Mouse (Mus musculus): ENCODE measurements around the gene Zswim9.

- TF ChIP-seq CTCF (IDR thresholded peaks at IDR 0.05; ENCODE audit: borderline replicate concordance, insufficient read depth, low read depth, low read length) (no peak), POLR2A (IDR thresholded peaks at IDR 0.05; ENCODE audit: borderline replicate concordance, insufficient read depth, low read length) (no peak)
These were observed 1.4 kb downstream of the Zswim9 start, which contains the start of gene Lig1 for GRCm38 (mm10) chr7:13277081-13277480.
